Mouse (Mus musculus) gastrocnemius, postnatal 14 days (tissue): ENCODE data around the gene Ampd2. TPM values are rescaled to one million over a fixed set of nuclear protein-coding genes. Genes with fewer than 3 reads are reported as not detected.
A peak's percentile ranks its signal among the peaks of the same experiment; 100 is the strongest.

ENCODE experiments used
- DNase-seq: peaks from one replicate; pipeline ENCODE4 v3.0.0; 2021; ENCODE audit warnings: mixed read lengths
- intact Hi-C: fragments of 180-260 bp; cut with DNase I; formaldehyde crosslinking; loops from one replicate; pipeline ENCODE4 v1.15.1; 2025; ENCODE audit warnings: low total_unique reads
- long read RNA-seq, 2 experiments: library from polyadenylated mRNA; stranded (forward); transcript quantifications; one replicate each; pipeline ENCODE4 v2.0.0; 2021
- total RNA-seq, 2 experiments: library from RNA; stranded (reverse); gene quantifications; 2 replicates each; pipeline ENCODE4 v1.2.3; 2021

Ampd2 gene
- 1 to 10 TPM; 4.8 to 7.2 TPM for total RNA-seq
- long read RNA-seq, experiment 1, partial matches to known transcripts = 3 of 6 reads
- long read RNA-seq, experiment 1, other reads (novel, unspliced or antisense) = 2 of 6 reads
- long read RNA-seq, experiment 2, partial matches to known transcripts = 4 of 10 reads
- long read RNA-seq, experiment 2, other reads (novel, unspliced or antisense) = 0 of 10 reads

- intact Hi-C loops = no loop called here
- peak; percentile 87 for DNase-seq
Measured at GRCm38 (mm10) chr3:108086470-108086979, at the start of gene Ampd2. TSS of gene Ampd2 (minus strand) at chr3:108086651.

GRCm38 (mm10) chr3:108134701-108135100, 48.2 kb upstream of the Ampd2 start:
- DNase-seq = no peak
- intact Hi-C loops = no loop called here

DNA sequence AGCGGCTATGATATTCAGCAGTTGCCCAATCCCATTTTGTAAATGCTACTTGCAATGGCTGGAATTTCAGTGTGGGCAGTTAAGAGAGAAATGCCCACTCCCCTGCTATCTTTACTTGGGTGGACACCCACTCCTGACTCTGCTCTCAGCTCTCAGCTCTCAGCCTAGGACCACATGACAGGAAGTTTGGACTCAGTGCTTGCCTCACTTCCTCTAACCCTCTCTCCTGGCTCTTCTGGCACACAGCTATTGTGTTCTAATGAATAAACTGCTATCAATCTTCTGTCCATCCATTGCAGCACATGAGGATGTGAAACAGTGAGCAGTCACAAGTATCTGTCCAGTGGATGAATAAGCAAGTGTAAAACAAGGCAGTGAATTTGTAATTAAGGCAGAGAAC, 46.0 kb upstream of the Ampd2 start:
- DNase-seq = no peak
- intact Hi-C loops = no loop called here

DNA sequence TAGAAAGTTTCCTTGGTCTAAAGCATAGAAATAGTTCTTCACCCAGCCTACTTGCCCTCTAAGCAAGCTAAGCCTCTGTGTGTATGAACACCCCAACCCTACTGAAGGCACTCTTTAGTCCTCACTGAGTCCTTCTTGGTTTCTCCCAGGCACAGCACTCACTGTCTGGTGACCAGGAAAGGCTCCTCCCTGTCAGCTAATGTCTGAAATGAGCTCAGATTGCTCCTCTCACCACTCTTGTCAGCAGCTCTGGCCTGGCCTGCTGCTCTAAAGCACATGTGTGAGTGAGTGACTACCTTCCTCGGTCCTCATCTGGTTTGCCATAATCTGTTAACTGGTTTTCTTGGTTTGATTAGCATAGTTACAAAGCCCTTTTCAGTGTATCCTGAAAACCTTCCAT, 45.4 kb upstream of the Ampd2 start:
- intact Hi-C loops = no loop called here
- no peak for DNase-seq

DNA sequence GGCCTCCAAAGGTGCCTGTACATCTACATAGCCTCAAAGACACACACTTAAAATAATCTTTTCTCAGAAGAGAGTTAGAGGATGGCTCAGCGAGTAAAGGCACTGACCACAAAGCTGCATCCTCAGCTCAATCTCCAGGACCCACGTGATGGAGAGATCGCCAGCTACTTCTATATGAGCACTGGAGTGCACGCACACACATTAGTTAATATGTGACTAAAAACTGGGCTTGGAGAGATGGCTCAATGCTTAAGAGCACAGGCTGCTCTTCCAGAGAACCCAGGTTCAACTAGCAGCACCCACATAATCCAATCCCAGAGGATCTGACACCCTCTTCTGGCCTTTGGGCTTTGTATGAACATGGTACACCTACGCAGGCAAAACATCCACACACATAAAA, 44.8 kb upstream of the Ampd2 start:
- DNase-seq = no peak
- intact Hi-C loops = no loop called here

GRCm38 (mm10) chr3:108129804-108130203, 43.4 kb upstream of the Ampd2 start:
- intact Hi-C loops = no loop called here
- DNase-seq = no peak

- intact Hi-C loops = no loop called here
Measured at GRCm38 (mm10) chr3:108129367-108129766, 42.9 kb upstream of the Ampd2 start.

DNA sequence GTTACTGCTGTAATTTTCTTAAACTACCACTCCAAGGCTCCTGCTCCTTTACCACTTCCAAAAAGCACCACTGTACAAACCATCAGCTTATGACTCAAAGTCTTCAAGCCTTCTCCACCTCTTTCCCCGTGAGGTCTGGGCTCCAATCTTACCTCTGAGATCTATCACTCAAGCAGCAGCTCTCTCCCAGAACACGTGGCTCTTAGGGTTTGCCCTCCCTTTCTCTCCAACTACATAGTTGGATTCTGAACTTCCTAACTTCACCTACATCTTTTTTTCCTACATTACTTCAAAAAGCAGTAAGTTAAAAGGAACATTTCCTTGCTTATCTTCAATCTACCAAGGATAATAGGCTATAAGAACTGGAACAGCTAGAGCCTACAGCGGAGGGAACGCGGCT, 42.1 kb upstream of the Ampd2 start:
- DNase-seq = no peak
- intact Hi-C loops = no loop called here

More at GRCm38 (mm10) chr3:108129367-108129766, 42.9 kb upstream of the Ampd2 start:
- DNase-seq = no peak

GRCm38 (mm10) chr3:108126327-108126726, 39.9 kb upstream of the Ampd2 start:
- no peak for DNase-seq
- intact Hi-C loops = no loop called here

- DNase-seq = no peak
- intact Hi-C loops = no loop called here
Measured at GRCm38 (mm10) chr3:108124131-108124530, 37.7 kb upstream of the Ampd2 start.

DNA sequence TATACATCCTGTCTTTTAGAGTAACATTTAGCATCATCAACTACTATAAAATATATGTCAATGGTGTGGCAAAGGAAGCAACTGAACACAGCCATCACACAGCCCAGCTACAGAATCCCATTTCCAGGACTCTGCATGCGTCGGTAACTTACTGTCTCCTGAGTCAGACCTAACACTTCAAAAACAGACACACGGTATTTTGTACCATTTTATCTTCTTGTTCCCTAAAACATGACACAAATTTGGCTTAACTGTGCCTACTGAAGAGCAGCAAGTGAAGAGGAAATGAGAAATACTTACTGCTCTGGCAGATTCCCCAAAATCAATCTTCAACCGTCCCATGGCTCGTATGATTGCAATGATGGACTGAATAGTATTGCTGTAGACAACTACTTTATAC, 36.8 kb upstream of the Ampd2 start:
- no peak for DNase-seq
- intact Hi-C loops = no loop called here

DNA sequence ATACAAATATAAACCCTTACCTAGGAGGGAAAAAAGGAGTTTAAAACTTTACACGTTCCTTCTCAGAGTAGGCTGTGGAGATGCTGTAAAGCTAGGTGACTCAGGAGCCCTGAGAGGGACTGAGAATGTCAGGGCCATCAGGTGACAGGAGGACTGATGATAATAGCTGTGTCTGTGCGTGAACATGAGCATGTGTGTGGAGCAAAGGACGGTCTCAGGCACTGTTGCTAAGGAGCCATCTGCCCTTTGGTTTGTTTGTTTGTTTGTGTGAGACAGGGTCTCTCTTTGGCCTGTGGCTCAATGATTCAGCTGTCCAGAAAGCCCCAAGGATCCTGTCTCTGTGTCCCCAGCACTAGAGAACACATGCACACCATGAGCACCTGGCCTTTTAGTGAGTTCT, 34.6 kb upstream of the Ampd2 start:
- intact Hi-C loops = no loop called here
- DNase-seq = no peak

DNA sequence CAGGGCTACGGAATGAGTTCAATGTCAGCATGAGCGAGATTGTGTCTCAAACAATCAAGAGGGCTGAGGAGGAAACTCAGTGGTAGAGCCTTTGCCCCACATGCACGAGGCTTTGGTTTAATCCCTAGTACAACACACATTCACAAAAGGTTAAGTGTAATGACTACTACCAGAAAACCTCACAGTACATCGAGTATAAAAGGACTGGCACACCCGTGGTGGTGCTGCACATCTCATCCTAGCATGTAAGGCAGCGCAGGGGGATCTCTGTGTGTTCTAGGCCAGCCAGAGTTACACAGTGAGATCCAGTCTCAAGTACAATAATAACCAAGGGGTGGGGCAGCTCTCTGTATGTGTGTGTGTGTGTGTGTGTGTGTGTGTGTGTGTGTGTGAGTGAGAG, 31.0 kb upstream of the Ampd2 start:
- DNase-seq = no peak
- intact Hi-C loops = no loop called here

- intact Hi-C loops = no loop called here
- no peak for DNase-seq
Measured at GRCm38 (mm10) chr3:108113591-108114289, 27.3 kb upstream of the Ampd2 start.

- intact Hi-C loops = no loop called here
- DNase-seq = no peak
Measured at GRCm38 (mm10) chr3:108112666-108113065, 26.2 kb upstream of the Ampd2 start.

DNA sequence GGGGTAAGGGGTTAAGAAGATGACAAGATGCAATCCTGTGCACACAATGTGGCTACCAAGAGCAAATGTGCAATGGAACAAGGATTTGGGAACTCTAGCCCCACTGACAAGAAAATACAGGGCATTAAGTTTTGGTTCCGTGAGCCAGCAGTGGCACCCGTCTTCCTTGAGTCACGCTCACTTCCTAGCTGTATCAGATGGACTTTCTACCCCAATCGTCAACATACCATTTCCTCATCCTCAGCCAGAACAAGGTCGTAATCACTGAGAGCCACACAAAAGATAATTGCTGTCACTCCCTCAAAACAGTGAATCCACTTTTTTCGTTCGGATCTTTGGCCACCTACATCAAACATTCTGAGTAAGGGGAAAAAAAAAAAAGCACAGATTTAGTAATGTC, 25.8 kb upstream of the Ampd2 start:
- DNase-seq = no peak

DNA sequence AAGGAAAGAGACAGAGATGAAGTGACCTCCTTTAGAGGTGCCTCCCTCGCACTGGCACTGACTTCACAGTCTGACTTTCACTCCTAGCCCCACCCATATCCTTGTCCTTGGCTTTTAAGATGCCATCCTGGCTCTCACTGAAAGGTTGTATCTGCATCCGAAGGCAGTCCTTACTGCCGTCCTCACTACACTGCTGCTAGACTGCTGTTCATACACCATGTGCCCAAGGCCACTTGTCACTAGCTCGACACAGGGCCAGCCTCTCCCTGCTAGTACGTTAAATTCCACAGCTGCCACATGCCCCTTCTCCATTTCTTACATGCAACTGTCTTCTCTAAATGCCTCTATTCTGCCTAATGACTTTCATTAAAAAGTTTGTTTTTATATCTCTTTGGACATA, 24.9 kb upstream of the Ampd2 start:
- intact Hi-C loops = no loop called here

More for the DNA sequence above, 25.8 kb upstream of the Ampd2 start:
- intact Hi-C loops = no loop called here

GRCm38 (mm10) chr3:108105281-108105680, 18.8 kb upstream of the Ampd2 start:
- DNase-seq = no peak
- intact Hi-C loops = no loop called here

More for the DNA sequence above, 24.9 kb upstream of the Ampd2 start:
- no peak for DNase-seq

DNA sequence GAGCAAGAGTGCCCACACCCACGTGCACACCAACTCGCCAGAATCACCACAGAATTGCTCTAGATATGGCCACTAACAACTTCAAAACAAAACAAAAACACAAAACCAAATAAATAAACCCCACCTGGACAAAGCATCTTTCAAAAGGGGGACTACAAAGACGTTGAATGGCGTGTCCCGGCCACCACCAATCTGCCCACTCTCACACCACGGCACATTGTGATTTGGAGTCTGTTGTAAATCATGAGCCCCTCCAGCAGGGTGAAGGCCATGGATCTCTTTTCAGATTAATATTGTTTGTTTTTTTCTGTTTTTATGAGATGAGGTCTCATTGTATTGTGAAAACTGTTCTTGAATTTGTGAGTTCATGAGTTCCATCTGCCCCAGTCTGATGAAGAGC, 15.6 kb upstream of the Ampd2 start:
- DNase-seq = no peak
- intact Hi-C loops = no loop called here

GRCm38 (mm10) chr3:108101594-108101993, 15.1 kb upstream of the Ampd2 start:
- no peak for DNase-seq
- intact Hi-C loops = no loop called here

DNA sequence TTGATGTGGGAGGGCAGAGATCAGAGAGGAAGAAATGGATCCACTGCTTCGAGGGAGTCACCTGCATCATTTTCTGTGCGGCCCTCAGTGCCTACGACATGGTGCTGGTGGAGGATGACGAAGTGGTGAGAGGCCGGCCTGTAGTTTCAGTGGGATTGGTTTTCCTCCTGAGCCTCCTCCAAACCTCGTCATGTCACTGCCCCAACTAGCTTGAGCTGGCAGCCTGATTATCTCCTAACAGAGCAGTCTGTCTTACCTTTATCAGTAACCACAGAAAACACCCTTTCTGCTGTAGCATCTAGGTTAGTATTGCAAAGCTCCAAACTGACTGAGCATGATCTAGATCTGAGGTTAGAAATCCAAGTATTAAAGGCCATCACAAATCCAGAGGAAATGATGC, 11.9 kb upstream of the Ampd2 start:
- intact Hi-C loops = no loop called here
- DNase-seq = no peak
